Mouse (Mus musculus) liver, embryonic 12.5 days (tissue): Measurements from ENCODE around the gene Nfyb. TPM values are rescaled to one million over a fixed set of nuclear protein-coding genes. Genes with fewer than 3 reads are reported as not detected.

Source experiments
- ATAC-seq: fragments of 200-750 bp; cut with Nextera tagmentation; 2 replicates; pipeline ENCODE4 v1.8.0; 2017; ENCODE audit warnings: moderate number of reproducible peaks, mild to moderate bottlenecking, moderate library complexity
- H3K27ac ChIP-seq: fragments of 300-500 bp; sonication (generic); 2 replicates; pipeline ENCODE4 v1.5.1; 2016; ENCODE audit warnings: mild to moderate bottlenecking
- H3K27me3 ChIP-seq: fragments of 300-500 bp; sonication (generic); replicated peaks from 2 replicates; pipeline ENCODE4 v1.6.1; 2016; ENCODE audit warnings: mild to moderate bottlenecking, moderate library complexity
- H3K36me3 ChIP-seq: fragments of 300-500 bp; sonication (generic); 2 replicates; pipeline ENCODE4 v1.6.1; 2016; ENCODE audit warnings: mild to moderate bottlenecking, moderate library complexity
- H3K4me1 ChIP-seq: fragments of 300-500 bp; sonication (generic); 2 replicates; pipeline ENCODE4 v1.6.1; 2016
- H3K4me2 ChIP-seq: fragments of 300-500 bp; sonication (generic); 2 replicates; pipeline ENCODE4 v1.6.1; 2016; ENCODE audit warnings: mild to moderate bottlenecking, moderate library complexity
- H3K4me3 ChIP-seq: fragments of 300-500 bp; sonication (generic); 2 replicates; pipeline ENCODE4 v1.5.1; 2016; ENCODE audit warnings: mild to moderate bottlenecking, moderate library complexity
- H3K9ac ChIP-seq: fragments of 300-500 bp; sonication (generic); 2 replicates; pipeline ENCODE4 v1.6.1; 2016; ENCODE audit warnings: mild to moderate bottlenecking, moderate library complexity
- H3K9me3 ChIP-seq: fragments of 300-500 bp; sonication (generic); replicated peaks from 2 replicates; pipeline ENCODE4 v1.6.1; 2016; ENCODE audit warnings: mild to moderate bottlenecking, moderate library complexity
- WGBS: fragments of 180-500 bp; shearing (Covaris S2); methylation state at CpG from one replicate; pipeline ENCODE4 v1.1.7; 2016; ENCODE audit not compliant: insufficient replicate concordance; 5-methylcytosine and 5-hydroxymethylcytosine counted together
- polyA plus RNA-seq: library from polyadenylated mRNA; unstranded; fragments of >200 nt; fragmentation: Nextera tagmentation; extraction: Ambion mirVana; gene quantifications from 2 replicates; pipeline ENCODE4 v1.2.1, GENCODE M21; 2016

The Nfyb gene
- polyA plus RNA-seq, 1 experiment from 2014 or later: 39.4 TPM

DNA sequence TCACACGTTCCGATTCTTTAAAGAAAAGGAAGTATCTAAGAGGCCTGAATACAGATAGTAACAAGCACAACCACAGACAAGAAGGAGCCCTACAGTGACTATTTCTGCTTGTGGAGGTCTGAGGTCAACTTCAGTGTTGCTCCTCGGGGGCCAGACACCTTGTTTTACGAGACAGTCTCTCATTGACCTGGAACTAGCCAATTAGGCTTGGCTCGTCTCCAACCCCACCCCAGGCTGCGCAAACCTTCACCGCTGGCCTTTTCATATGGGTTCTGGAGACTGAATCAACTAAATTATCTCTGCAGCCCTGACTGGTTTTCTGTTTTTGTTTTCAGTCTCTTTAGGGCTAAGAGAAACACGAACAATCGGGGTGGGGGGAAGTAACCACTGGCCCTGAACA lies 6.6 kb downstream of the Nfyb start:
- Histone ChIP-seq H3K27me3 (no peaks in the 10 kb centered on the region), H3K9me3 (no peaks in the 10 kb centered on the region), H3K27ac (no peak overlapping the region), H3K4me1 (peaks cover 58% of the 10 kb centered on the region), H3K4me2 (no peak overlapping the region), H3K9ac (no peak overlapping the region), H3K36me3 (peaks cover 92% of the 10 kb centered on the region), H3K4me3 (no peak overlapping the region)
- no peak for ATAC-seq
- 71% methylated on average over 9 of the region's 9 CpGs for WGBS

DNA sequence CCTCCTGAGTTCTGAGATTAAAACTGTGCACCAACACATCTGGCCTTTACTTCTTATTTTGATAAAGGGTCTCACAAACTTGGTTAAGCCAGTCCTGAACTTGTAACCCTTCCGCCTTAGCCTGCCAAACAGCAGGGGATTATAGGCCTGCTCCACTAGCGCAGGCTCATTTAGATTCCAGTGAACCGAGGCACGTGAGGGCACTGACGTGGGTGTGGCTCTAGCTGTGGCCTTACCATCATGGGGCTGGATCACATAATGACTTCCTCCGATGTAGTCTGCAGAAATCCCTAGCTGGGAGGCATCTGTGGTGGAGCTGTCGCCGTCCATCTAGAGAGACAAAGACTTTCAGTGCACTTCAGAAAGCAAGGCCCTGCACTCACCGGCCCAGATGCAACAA lies 7.5 kb downstream of the Nfyb start:
- H3K36me3 ChIP-seq: peaks cover 99% of the 10 kb centered on the region
- WGBS: 89% methylated on average over 9 of the region's 9 CpGs
- H3K9ac ChIP-seq: no peak overlapping the region
- no peak overlapping the region for H3K4me2 ChIP-seq
- no peak overlapping the region for H3K27ac ChIP-seq
- no peak overlapping the region for H3K4me3 ChIP-seq
- H3K4me1 ChIP-seq: peaks cover 53% of the 10 kb centered on the region
- ATAC-seq: no peak
- no peaks in the 10 kb centered on the region for H3K9me3 ChIP-seq
- H3K27me3 ChIP-seq: no peaks in the 10 kb centered on the region

DNA sequence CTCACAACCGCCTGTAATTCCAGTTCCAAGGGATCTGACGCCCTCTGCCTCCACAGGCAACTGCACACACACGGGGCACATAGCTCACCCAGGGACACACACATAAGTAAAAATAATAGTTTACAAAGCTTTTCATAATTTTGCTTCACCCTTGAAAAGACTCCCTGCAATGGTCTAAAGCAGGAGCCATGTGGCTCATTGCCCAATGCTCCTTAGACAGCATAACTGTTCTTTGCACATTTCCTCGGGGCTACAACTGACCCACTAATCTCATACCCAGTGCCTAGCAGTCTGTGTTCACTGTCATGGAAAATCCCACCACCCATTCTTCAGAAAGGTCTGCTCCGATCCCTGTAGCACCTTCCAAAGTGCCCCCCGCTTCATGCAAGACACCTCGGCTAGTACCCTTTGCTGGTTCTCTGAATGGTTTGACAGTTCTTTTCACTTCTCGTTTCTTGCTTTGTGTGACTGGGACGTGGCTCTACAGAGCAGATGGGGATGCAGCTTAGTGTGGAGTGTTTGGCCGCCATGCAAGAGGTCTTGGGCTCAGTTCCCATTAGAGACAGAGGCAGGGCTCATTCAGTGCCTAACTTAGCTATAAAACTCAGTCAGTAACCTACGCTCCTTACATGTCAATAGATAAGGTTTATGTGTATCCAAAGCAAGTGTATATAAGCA lies 8.6 kb downstream of the Nfyb start:
- Histone ChIP-seq H3K9me3 (no peaks in the 10 kb centered on the region), H3K27ac (peak overlapping the region; percentile 31), H3K4me3 (no peak overlapping the region), H3K27me3 (no peaks in the 10 kb centered on the region), H3K36me3 (peaks cover 99% of the 10 kb centered on the region), H3K4me1 (peaks cover 42% of the 10 kb centered on the region), H3K9ac (no peak overlapping the region), H3K4me2 (no peak overlapping the region)
- ATAC-seq: no peak
- 89% methylated on average over 11 of the region's 11 CpGs for WGBS

DNA sequence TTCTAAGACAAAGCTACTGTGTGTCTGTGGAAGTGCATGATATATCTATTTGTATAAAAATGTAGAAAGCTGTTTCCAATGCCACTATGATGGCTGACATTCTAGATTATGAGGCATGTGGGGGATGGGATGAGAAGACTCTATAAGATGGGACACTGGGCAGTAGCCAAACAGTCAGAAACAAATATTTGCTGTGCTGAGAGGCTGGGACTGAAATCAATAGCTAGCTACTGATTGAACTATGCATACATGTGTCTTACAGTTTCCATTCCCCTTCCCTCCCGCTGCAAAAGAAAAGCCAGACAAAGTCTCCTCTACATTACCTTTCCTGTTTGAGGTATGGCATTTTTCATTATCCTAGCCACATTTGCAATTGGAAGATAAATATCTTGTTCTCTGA lies 9.3 kb downstream of the Nfyb start:
- H3K4me2 ChIP-seq: no peak overlapping the region
- H3K4me1 ChIP-seq: peaks cover 35% of the 10 kb centered on the region
- H3K36me3 ChIP-seq: peaks cover 96% of the 10 kb centered on the region
- H3K9me3 ChIP-seq: no peaks in the 10 kb centered on the region
- 91% methylated on average over 1 of the region's 1 CpGs for WGBS
- H3K4me3 ChIP-seq: no peak overlapping the region
- no peak overlapping the region for H3K9ac ChIP-seq
- no peaks in the 10 kb centered on the region for H3K27me3 ChIP-seq
- H3K27ac ChIP-seq: no peak overlapping the region
- ATAC-seq: no peak

DNA sequence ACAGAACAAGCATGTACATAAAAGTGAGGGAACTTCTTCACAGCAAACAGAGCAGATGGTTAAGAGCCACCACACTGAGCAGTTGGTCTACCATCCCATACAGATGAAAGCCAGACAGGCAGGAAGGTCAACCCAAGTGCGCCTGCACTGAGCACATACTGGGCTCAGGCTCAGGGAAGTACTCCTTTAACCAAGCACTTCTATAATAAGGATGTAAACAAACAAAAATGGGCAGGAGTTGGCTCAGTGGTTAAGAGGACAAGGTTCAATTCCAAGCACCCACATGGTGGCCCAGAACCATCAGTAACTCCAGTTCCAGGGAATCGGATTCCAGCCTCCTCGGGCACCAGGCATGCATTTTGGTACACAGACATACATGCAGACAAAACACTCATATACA lies 11.0 kb downstream of the Nfyb start:
- ATAC-seq: peak; percentile 45; the same call in 1 of the 2 replicates
- peaks cover 96% of the 10 kb centered on the region for H3K36me3 ChIP-seq
- no peaks in the 10 kb centered on the region for H3K9me3 ChIP-seq
- no peak overlapping the region for H3K27ac ChIP-seq
- peaks cover 19% of the 10 kb centered on the region for H3K4me1 ChIP-seq
- H3K9ac ChIP-seq: no peak overlapping the region
- 77% methylated on average over 3 of the region's 3 CpGs for WGBS
- H3K27me3 ChIP-seq: no peaks in the 10 kb centered on the region
- no peak overlapping the region for H3K4me3 ChIP-seq
- no peak overlapping the region for H3K4me2 ChIP-seq

DNA sequence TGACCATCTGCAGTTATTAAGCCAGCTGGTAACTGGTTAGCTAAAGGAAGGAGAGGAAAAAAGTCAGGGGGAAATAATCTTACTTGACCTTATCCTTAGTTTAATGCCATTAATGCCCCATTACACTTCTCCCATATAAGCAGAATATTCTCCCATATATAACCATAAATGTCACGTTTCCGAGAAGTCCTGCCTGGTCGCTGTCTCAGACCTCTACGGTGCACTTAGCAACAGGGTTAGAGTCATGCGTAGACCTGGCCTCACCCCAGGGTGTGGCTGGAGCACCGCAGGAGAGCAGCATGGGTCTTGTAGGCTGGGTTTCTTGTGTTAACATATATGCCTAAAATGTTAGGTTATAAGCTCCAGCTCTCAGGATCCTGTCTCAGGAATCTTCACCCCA lies 13.2 kb downstream of the Nfyb start:
- H3K4me2 ChIP-seq: no peak overlapping the region
- H3K36me3 ChIP-seq: peaks cover 97% of the 10 kb centered on the region
- H3K9ac ChIP-seq: no peak overlapping the region
- 87% methylated on average over 6 of the region's 6 CpGs for WGBS
- H3K4me1 ChIP-seq: peaks cover 16% of the 10 kb centered on the region
- no peak overlapping the region for H3K27ac ChIP-seq
- H3K9me3 ChIP-seq: no peaks in the 10 kb centered on the region
- H3K4me3 ChIP-seq: no peak overlapping the region
- H3K27me3 ChIP-seq: no peaks in the 10 kb centered on the region
- no peak for ATAC-seq

DNA sequence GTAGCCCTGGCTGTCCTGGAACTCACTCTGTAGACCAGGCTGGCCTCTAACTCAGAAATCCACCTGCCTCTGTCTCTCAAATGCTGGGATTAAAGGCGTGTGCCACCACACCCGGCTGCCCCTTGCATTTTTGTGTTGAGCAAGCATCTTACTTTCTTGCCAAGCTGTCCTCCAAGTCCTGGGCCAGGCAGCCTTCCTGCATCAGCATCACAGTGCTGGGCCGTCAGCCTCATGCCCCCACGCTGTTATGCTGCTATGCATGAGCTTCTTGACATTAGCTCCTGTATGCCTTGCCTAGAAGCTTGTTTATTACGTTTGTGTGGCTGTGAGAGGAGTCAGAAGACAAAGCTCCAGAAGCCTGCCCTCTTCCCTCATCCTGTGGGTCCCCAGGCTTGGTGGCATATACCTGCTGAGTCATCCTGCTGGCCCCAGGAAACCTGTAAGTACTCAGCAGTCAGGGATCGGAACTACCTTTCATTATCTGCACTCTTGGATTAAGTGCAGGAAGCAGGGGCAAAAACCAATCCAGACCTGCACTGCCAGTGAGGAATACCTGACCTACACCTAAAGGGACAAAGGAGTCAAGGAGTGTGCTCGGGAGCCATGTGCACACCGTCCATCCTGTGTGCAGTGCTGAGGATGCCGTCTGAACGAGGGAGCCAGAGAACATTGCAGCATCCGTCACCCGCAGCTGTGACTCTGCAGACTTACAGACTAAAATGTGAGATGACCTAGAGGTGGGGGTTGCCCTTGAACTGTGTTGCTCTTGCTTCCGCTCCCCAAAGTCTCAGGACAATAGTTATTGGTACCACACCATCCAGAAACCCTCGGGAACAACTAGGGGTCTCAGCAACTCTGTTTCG lies 16.7 kb downstream of the Nfyb start:
- Histone ChIP-seq H3K27ac (no peak overlapping the region), H3K27me3 (no peaks in the 10 kb centered on the region), H3K4me3 (no peak overlapping the region), H3K4me1 (peaks cover 8% of the 10 kb centered on the region), H3K4me2 (no peak overlapping the region), H3K9ac (no peak overlapping the region), H3K9me3 (no peaks in the 10 kb centered on the region), H3K36me3 (peaks cover 85% of the 10 kb centered on the region)
- 0 out of 2 replicates have a peak, but pooled peaks have one; percentile 35 for ATAC-seq
- WGBS: 85% methylated on average over 15 of the region's 15 CpGs

DNA sequence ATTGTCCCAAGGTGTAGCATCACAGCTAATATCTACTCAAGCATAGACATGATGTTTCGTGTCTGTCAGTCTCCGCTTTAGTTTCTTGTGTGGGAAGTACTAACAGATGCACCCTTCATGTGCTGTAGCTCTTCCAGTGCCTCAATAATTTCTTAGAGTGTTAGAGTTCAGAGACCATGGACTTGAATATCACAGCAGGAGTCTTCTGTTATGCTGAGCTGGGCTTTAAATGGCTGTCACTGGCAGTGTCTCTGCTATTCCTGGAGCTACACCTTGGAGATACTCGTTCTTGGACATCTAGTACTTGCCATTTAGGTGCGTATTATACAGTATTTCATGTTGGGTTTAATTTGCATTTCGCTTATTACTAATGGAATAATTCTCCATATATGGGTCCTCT lies 18.6 kb downstream of the Nfyb start:
- Histone ChIP-seq H3K9me3 (no peaks in the 10 kb centered on the region), H3K4me1 (peaks cover 8% of the 10 kb centered on the region), H3K9ac (no peak overlapping the region), H3K27ac (no peak overlapping the region), H3K27me3 (no peaks in the 10 kb centered on the region), H3K4me3 (no peak overlapping the region), H3K4me2 (no peak overlapping the region), H3K36me3 (peaks cover 73% of the 10 kb centered on the region)
- no peak for ATAC-seq
- 87% methylated on average over 5 of the region's 5 CpGs for WGBS

DNA sequence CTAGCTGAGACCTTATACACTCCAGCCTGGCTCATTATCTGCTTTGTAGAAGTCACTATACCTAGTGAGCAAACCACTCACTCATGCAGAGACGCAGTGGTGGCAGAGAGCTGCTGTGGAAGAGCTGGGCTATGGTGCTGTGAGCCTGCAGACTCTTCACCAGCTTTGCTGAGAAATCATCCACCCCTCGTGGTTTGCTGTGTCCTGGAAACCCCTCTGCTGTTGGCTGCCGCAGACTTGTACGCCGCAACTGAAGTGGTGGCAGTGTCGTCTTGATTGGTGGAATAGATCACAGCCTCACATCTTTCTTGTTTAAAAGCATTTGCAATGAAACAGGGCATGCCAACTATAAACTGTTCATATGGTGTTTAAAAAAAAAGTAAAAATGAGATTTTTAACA lies 19.6 kb downstream of the Nfyb start:
- no peak overlapping the region for H3K27ac ChIP-seq
- WGBS: 83% methylated on average over 6 of the region's 6 CpGs
- H3K36me3 ChIP-seq: peaks cover 75% of the 10 kb centered on the region
- no peak for ATAC-seq
- no peak overlapping the region for H3K9ac ChIP-seq
- no peak overlapping the region for H3K4me2 ChIP-seq
- no peaks in the 10 kb centered on the region for H3K9me3 ChIP-seq
- no peak overlapping the region for H3K4me3 ChIP-seq
- no peaks in the 10 kb centered on the region for H3K27me3 ChIP-seq
- H3K4me1 ChIP-seq: peaks cover 8% of the 10 kb centered on the region

DNA sequence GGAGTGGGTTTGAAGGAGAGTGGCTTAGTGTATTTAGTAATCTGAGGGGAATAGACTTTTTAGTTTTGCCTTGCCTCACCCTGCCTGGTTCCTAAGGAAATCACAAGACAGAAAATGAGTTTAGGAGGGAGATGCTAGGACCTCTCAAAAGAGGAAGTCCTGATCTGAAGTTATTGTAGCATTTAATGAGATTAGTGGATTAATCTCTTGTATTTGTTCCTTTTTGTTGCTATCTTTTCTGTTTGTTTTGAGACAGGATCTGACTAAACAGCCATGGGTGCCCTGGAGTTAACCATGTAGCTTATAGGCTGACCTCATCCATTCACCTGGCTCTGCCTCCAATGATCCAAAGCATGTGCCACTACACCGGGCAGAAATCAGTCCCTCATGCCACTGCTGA lies 21.4 kb downstream of the Nfyb start:
- Histone ChIP-seq H3K4me1 (peaks cover 8% of the 10 kb centered on the region), H3K4me3 (no peak overlapping the region), H3K36me3 (peaks cover 68% of the 10 kb centered on the region), H3K9me3 (no peaks in the 10 kb centered on the region), H3K9ac (no peak overlapping the region), H3K4me2 (no peak overlapping the region), H3K27me3 (no peaks in the 10 kb centered on the region), H3K27ac (no peak overlapping the region)
- 82% methylated on average over 1 of the region's 1 CpGs for WGBS
- no peak for ATAC-seq

DNA sequence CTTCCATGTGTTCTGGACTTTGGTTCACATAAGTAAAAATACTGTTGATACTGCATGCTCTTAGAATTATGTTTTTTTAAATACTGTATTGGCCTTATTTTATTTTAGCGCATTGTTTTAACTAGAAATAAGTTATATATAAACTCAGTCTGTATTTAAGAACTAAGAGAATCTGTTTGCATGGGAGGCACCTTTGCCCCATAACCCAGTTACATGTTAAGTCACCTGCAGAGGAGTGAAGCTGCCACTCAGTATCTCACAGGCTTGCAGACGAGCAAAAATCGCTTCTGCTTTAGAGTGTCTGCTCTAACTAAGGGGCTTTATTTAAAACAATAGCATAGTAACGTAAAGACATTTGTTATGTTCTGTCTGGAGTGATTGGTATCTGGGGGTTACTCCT lies 22.1 kb downstream of the Nfyb start:
- H3K27ac ChIP-seq: no peak overlapping the region
- no peak overlapping the region for H3K4me3 ChIP-seq
- H3K9me3 ChIP-seq: no peaks in the 10 kb centered on the region
- H3K4me1 ChIP-seq: peaks cover under 1% of the 10 kb centered on the region; the same call in 1 of the 2 replicates
- H3K9ac ChIP-seq: no peak overlapping the region
- H3K27me3 ChIP-seq: no peaks in the 10 kb centered on the region
- 87% methylated on average over 4 of the region's 4 CpGs for WGBS
- H3K36me3 ChIP-seq: peaks cover 61% of the 10 kb centered on the region
- no peak for ATAC-seq
- no peak overlapping the region for H3K4me2 ChIP-seq

DNA sequence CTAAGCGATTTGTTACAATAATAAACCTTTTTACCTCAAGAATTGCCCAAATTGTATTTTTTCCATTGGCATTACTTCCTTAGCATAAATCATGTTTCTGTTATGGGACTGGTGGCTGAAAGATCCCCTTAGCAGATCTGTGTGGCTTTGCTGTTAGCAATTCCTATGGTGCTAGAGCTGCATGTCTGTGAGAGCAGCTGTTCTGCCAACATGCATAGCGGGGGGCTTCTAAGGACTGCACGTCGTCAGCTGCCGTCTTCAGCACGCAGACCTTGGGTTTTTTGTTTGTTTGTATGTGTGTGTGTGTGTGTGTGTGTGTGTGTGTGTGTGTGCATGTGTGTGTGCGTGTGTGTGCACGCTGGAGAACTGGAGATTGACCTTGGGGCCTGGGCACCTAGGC lies 22.6 kb downstream of the Nfyb start:
- H3K4me1 ChIP-seq: no peaks in the 10 kb centered on the region
- no peak overlapping the region for H3K27ac ChIP-seq
- no peaks in the 10 kb centered on the region for H3K9me3 ChIP-seq
- no peaks in the 10 kb centered on the region for H3K27me3 ChIP-seq
- peaks cover 56% of the 10 kb centered on the region for H3K36me3 ChIP-seq
- H3K4me2 ChIP-seq: no peak overlapping the region
- ATAC-seq: no peak
- no peak overlapping the region for H3K4me3 ChIP-seq
- 82% methylated on average over 8 of the region's 8 CpGs for WGBS
- no peak overlapping the region for H3K9ac ChIP-seq
